Mouse (Mus musculus) midbrain, embryonic 11.5 days (tissue): ENCODE measurements around the gene Ptp4a2. TPM values are rescaled to one million over a fixed set of nuclear protein-coding genes. Genes with fewer than 3 reads are reported as not detected.

Experiments used
- microRNA-seq: library from miRNA; unstranded; fragments of <30 nt; microRNA quantifications from one replicate; pipeline ENCODE4, GENCODE M21; 2017
- polyA plus RNA-seq: library from polyadenylated mRNA; unstranded; fragments of >200 nt; fragmentation: Nextera tagmentation; extraction: Ambion mirVana; gene quantifications from 2 replicates; pipeline ENCODE4 v1.2.1, GENCODE M21; 2014

The Ptp4a2 gene
- polyA plus RNA-seq, 1 experiment from 2014 or later = 368 TPM

Small RNA genes within 50 kb of the gene (microRNA-seq; reads per million reads assigned to microRNA genes)
- not detected for gene Gm28017

Other genes with a start within 250 kb of the Ptp4a2 start
- 4.5 and 5.3 TPM in 2 replicates for gene Lck, start 237.6 kb upstream of the Ptp4a2 start, polyA plus RNA-seq
- 0.19 and 0.46 TPM in 2 replicates for gene Fam167b, start 232.7 kb upstream of the Ptp4a2 start, polyA plus RNA-seq
- gene Eif3i, start 210.6 kb upstream of the Ptp4a2 start, polyA plus RNA-seq = 251 and 259 TPM in 2 replicates
- 178 and 188 TPM in 2 replicates for gene Tmem234, start 210.6 kb upstream of the Ptp4a2 start, polyA plus RNA-seq
- 1.7 and 3.0 TPM in 2 replicates for gene Dcdc2b, start 197.0 kb upstream of the Ptp4a2 start, polyA plus RNA-seq
- 21.3 and 23.9 TPM in 2 replicates for gene Iqcc, start 192.1 kb upstream of the Ptp4a2 start, polyA plus RNA-seq
- 70.0 and 73.9 TPM in 2 replicates for gene Ccdc28b, start 187.3 kb upstream of the Ptp4a2 start, polyA plus RNA-seq
- 89.6 and 101 TPM in 2 replicates for gene Txlna, start 170.2 kb upstream of the Ptp4a2 start, polyA plus RNA-seq
- gene Kpna6, start 138.5 kb upstream of the Ptp4a2 start, polyA plus RNA-seq = 13.6 and 14.9 TPM in 2 replicates
- gene Tmem39b, start 114.4 kb upstream of the Ptp4a2 start, polyA plus RNA-seq = 35.6 and 36.3 TPM in 2 replicates
- gene Khdrbs1, start 68.9 kb upstream of the Ptp4a2 start, polyA plus RNA-seq = 189 and 190 TPM in 2 replicates
- gene Spocd1, start 118.0 kb downstream of the Ptp4a2 start, polyA plus RNA-seq = not detected in 2 replicates
- 2.3 and 3.0 TPM in 2 replicates for gene Adgrb2, start 173.7 kb downstream of the Ptp4a2 start, polyA plus RNA-seq
- gene Col16a1, start 236.6 kb downstream of the Ptp4a2 start, polyA plus RNA-seq = 5.8 and 6.9 TPM in 2 replicates